Comparison of ENCODE assay signal across 33 mouse cellular contexts in the genomic region with DNA sequence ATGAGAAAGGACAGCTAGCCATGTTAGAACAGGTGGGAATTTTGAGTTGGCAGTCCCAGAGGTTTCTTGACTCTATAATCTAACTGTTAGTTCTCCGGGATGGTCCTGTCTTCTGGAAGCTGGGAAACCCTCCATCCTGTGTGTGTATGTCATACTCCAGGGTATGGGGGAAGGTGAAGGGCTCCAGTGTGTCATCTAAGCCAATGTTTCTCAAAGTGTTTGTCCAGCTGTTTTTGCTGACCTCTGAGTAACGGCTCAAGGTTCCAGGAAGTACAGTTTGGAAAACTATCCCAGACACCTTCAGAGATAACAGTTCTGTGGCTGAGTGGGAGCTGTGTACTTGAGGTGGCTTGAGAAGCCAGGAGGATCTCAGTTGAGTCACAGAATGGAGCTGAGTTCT.
"Had no signal": no experiment of that assay in that cellular context is flagged by ENCODE, and none has a peak within 500 bp of the region (broad histone marks: within the 10 kb centered on the region; RNA-seq: fewer than 3 reads in every experiment).

No protein-coding gene starts in this region.

- H3K4me1 ChIP-seq: hindbrain, embryonic 15.5 days; intestine, embryonic 15.5 days had no signal

- ATAC-seq: hindbrain, embryonic 16.5 days; hindbrain, postnatal 0 days; inflammation-experienced regulatory T-cells, adult 6 months; intestine, embryonic 15.5 days; intestine, embryonic 16.5 days; intestine, postnatal 0 days had no signal

- H3K27ac ChIP-seq: heart, embryonic 13.5 days; heart, embryonic 15.5 days; hindbrain, embryonic 10.5 days; hindbrain, embryonic 12.5 days; hindbrain, embryonic 13.5 days; hindbrain, embryonic 14.5 days; hindbrain, embryonic 15.5 days; hindbrain, postnatal 0 days; intestine, embryonic 15.5 days; kidney, embryonic 15.5 days; kidney, postnatal 0 days; layer of hippocampus, adult 2 months; left cerebral cortex, adult 2 months had no signal

- DNase-seq: heart, postnatal 10 days; heart, postnatal 14 days; heart, postnatal 36 days; heart, postnatal 4 days; kidney, adult 11 months; kidney, adult 18-20 months; kidney, adult 2 months; kidney, adult 8-10 months; kidney, adult 9 months; kidney, postnatal 10 days; kidney, postnatal 14 days; kidney, postnatal 25 days; kidney, postnatal 36 days; kidney, postnatal 4 days; layer of hippocampus, adult 9-11 months; layer of hippocampus, postnatal 36 days had no signal

- H3K36me3 ChIP-seq: heart, embryonic 15.5 days; intestine, embryonic 15.5 days had no signal

- H3K9ac ChIP-seq: heart, embryonic 13.5 days; heart, embryonic 15.5 days; hindbrain, embryonic 12.5 days; hindbrain, embryonic 13.5 days; hindbrain, embryonic 14.5 days; hindbrain, embryonic 15.5 days; intestine, embryonic 15.5 days; kidney, embryonic 15.5 days had no signal

- H3K4me2 ChIP-seq: heart, embryonic 13.5 days; heart, embryonic 15.5 days; hindbrain, embryonic 12.5 days; hindbrain, embryonic 13.5 days; hindbrain, embryonic 14.5 days; hindbrain, embryonic 15.5 days; intestine, embryonic 15.5 days; kidney, embryonic 15.5 days had no signal

- H3K4me3 ChIP-seq: heart, embryonic 13.5 days; heart, embryonic 15.5 days; hindbrain, embryonic 10.5 days; hindbrain, embryonic 12.5 days; hindbrain, embryonic 13.5 days; hindbrain, embryonic 15.5 days; intestine, embryonic 15.5 days; kidney, embryonic 15.5 days; layer of hippocampus, adult 2 months; left cerebral cortex, adult 2 months had no signal

- H3K27me3 ChIP-seq: heart, embryonic 13.5 days; heart, embryonic 15.5 days; hindbrain, embryonic 12.5 days; hindbrain, embryonic 13.5 days; hindbrain, embryonic 15.5 days; intestine, embryonic 15.5 days; kidney, embryonic 15.5 days had no signal

- H3K9me3 ChIP-seq: heart, embryonic 13.5 days; heart, embryonic 15.5 days; hindbrain, embryonic 10.5 days; hindbrain, embryonic 12.5 days; hindbrain, embryonic 13.5 days; hindbrain, embryonic 15.5 days; intestine, embryonic 15.5 days; kidney, embryonic 15.5 days had no signal
